Mouse (Mus musculus) fibroblast of lung, adult 2 months (primary cell): ENCODE results near the gene Camta1.

ENCODE experiments used
- DNase-seq: peaks from one replicate; pipeline ENCODE4 v3.0.0-alpha.2; 2011; ENCODE audit warnings: low read depth

The Camta1 gene

DNA sequence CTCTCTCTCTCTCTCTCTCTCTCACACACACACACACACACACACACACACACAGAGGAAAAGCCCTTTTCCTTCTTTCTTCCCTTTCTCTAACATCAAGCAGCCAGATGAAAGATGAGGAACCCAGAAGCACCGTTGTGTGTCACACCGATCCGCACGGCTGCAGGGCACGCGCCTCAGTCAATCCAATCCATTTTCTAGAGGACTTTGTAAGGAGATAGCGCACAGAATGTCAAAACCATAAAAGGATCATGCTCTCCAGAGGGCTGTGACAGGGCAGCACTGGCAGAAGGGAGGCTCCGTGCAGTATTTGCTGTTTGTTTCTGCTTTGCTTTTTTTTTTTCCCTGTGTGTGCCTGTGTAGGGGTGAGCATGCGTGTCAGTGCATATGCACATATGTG, 258.1 kb downstream of the Camta1 start:
- DNase-seq: no peak

DNA sequence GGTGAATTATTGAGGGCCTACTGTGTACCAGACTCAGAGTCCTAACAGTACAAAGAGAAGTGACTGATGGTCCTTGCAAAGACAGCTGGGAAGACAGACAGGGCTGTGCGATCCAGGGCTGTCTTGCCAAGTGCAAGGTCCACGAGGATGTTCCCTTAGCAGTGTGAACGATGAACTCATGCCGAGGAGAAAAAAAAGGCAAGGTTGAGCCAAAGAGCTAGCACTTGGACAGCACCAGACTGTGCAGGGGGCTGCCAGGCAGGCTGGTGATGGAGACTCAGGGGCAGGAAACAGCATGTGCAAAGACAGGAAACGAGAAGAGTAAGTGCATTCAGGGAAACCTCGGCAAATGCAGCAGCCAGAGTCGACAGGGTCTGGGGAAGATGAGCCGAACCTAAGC, 266.6 kb downstream of the Camta1 start:
- DNase-seq: no peak

DNA sequence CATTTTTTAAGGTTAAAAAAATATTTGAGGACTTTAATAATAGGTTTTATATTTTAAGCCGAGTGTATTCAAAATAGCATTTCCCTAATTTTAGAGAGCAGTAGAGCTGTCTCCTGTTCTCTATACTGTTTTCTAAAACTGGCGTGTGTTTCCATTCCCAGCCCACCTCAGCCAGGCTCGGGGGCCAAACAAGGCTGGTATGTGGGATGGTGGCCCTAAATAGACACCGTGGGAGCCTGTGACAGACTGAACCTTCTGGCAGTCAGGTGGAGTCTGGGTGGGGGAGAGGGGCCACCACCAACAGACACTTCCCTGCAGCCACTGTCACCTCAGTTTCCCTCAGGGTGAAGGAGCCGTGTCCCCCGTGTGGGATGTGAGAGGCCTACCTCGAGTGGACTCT, 268.6 kb downstream of the Camta1 start:
- no peak for DNase-seq

DNA sequence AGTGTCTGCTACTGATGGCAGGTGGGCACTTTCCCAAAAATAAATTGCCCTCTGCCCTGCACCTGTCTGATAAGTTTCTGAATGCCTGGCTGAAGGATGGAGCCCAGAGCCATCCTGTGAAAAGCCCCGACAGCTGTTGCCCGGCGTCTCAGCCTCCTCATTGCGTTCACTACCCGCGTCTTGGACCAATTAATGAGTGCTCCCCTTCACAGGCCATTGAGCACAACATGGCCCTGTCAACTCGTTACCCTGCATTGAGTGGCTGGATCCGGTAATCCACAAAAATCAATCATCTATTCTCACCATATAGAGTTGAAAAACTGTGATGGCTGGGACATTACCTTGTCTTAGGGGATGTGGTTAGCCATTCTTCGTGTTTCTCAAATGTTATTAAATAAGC, 275.6 kb downstream of the Camta1 start:
- DNase-seq: no peak

DNA sequence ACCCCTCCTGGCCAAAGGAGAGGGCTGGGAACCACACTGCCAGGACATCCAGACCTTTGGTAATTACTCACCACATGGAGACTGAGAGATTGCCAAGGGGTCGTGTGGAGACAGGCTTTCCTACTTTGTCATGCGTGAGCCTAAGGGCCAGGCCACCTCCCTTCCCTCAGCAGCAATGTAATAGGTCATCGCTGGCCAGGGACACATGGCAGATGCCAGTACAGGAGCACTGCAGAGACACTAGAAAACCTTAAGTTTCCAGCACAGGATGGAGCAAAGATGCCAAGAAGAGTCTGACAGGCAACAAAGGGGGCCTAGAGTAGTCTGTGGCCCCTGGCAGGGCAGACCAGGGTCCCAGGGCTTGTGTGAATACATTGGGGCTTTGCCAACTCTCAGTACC, 283.7 kb downstream of the Camta1 start:
- no peak for DNase-seq

DNA sequence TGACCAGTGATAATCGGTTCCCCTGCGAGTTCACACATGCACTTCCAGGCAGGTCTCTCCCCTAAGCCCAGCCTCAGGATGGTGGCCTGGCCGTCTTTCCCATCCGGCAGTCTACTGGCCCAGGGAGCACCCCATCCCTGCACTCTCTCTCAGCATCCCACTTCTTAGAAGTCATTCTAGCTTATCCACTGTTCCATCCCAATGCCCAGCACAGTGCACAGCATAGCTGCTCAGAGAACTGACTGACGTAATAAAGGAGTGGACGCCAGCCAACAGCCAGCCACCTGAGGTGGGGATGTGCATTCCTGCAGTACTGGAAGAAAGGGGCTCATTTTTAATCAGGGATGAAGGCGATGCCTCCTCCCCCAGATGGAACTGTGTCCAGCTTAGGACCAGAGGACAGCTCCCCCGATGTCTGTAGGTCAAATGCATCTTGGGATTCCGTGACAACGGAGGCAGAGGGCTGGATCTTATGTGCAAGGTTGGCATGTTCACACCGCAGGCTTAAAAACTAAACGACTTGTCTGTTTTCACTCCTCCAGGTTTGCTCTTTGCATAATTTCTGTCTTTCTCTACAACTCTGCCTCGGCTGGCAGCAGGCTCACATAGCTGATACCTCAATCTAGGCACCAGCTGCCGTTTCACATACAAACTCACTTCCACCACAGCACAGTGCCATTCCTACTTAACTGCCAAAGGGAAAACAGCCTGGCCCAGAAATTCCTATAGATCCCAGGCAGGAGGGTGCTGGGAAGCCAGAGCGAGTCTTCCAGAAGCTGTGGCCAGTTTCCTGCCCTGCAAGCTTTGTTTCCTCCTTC, 285.2 kb downstream of the Camta1 start:
- no peak for DNase-seq

DNA sequence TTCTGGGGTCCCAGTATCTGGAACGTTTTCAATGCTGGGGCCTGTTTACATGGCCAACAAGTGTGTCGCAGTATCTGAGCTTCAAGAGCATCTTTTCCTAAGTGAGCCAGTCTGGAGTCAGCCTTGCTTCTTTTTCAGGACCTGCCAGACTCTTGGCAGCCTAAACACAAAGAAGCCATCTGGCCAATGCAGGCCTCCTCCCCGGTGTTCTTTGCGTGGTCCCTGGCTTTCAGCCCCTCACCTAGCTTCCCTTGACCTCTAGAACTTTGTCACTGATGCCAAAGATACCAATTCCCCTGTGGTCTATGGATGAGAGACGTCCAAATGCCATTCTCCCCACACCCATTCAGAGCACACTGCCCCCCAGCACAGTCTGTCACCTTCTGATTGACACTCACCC, 289.0 kb downstream of the Camta1 start:
- DNase-seq: no peak

DNA sequence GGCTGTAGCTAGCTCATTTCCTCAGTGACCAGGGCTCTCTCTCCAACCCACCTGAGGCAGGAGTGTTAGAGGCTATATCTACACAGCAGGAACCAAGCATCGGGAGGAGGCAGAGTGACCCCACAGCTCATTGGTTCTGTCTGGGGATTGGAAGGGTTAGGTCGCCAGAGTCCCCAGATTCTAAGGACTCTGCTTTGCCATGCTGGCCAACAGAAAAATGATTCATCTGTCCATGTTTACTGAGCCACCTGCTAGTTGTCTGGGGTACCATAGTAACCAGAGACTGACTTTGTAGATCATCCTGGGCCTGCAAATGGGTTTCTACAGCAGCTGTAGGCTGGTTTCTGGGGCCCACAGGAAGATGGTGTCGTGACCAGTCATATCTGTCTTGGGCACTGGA, 292.1 kb downstream of the Camta1 start:
- DNase-seq: no peak

DNA sequence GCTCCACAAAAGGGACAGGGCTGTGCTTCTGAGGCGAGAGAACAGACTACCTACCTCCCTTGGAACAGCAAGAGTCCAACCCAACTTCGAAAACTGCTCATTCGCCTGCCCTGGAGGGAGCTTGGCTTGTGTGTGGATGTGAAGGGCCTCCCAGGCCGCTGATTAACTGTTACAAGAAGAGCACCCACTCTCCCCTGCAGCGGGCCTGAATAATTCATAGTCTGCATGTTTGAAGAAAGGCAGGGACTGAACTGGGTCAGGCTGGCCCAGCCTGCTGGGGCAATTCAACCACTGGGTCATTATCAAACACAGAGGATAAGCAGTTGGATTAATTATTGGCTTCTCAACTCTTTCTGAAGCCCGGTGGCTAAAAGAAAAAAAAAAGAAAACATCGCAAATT, 292.8 kb downstream of the Camta1 start:
- no peak for DNase-seq

DNA sequence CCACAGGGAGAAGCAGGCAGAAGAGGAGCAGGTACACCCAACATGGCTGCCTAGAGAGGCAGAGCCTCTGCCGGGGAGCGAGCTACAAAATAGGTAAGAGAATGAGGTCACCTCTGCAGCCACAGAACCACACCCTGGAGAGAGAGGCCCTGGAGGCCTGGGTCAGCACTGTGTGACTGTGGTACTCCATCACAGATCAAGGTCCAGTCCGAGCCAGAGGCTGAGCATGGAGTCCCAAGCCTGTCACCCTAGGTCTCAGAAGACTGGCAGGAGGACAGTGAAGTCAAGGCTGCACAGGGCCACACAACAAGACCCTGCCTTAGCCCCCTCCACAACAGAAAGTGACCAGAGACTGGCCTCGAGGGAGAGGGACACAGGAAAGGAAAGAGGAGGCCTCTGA, 294.6 kb downstream of the Camta1 start:
- no peak for DNase-seq

DNA sequence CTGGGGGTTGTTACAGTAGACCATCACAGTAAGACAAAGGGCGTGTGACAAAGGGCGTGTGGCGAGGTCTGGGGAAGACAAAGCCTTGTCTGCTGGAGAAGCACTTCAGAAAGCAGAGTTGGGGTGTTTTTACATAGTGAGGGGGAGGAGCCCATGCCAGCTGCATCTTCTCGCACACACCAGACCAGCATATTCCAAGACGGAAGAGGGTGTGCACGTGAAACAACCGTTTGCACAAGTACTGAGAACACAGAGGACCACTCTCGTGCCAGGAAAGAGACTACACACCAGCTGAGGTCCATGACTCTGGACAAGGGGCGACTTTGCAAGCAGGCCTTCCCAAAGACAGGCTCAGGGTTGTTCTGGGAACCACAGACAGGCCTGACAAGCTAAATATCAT, 306.2 kb downstream of the Camta1 start:
- DNase-seq: no peak

DNA sequence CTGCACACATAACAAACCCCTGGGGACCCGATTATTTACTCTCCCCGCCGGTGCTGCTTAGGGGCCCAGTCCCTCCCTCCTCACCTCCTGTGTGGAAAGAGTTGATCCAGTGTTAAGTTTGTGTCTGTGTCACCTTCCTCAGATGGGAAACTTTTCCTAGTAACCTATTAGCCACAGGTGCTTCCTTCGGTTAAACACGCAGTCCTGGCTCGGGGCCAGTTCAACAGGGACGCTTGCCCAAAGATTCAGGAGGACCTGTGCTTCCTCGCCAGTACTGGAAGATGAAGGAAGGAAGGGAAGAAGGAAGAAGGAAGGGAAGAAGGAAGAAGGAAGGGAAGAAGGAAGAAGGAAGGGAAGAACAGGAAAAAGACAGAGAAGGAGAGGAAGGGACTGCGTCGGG, 312.2 kb downstream of the Camta1 start:
- DNase-seq: no peak

DNA sequence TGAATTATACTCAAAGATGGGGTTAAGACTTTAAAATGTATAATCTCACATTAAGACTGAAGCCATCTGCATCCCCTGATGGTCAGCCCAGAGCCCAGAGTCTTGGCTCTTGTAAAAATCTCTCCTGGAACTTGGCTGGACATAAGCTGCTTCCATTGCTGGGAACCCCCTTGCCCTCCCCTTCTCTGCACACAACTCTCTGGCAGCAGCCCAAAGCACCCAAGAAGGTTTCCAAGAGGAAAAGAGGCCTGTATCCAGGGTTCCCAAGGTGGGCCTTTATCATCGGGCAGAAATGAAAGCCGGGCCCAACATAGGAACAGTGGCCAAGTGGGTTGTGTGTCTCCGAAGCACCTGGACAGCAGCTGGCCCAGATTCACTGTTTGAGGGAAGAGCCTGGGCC, 316.2 kb downstream of the Camta1 start:
- no peak for DNase-seq

DNA sequence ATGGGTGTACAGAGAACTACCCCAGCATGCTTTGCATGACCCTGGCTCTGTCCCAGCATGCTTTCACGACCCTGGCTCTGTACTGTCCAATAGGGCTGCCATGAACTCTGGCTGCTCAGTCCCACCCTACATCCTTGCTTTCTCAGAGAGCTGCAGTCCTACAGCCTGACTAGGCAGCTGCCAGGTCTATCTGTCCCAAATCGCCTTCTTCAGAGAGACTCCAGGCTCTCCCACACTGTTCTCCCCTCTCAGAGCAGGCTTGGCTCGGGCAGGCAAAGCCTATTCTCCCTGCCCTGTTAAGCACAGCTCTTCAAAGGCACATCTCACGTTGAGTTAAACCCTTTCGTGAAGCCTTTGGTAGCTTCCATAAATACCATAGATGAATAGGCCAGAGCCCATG, 317.5 kb downstream of the Camta1 start:
- DNase-seq: no peak

DNA sequence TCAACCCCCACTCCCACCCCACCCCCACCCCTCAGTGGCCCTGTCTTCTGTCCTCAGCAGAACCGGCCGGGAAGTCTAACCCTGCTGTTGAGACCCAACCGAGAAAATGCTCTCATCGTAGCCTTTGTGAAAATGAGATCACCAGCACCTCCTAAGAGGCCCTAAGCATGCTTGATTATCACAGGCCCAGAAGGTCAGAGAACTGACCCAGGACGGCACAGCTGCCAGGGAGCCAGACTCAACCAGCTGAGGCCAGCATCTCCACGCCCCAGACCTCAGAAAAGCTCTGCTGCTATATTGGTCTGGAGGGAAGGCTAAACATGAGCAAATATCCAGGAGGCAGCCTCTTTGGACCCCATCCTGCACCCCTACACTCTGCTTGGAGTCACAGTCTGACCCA, 321.1 kb downstream of the Camta1 start:
- no peak for DNase-seq

DNA sequence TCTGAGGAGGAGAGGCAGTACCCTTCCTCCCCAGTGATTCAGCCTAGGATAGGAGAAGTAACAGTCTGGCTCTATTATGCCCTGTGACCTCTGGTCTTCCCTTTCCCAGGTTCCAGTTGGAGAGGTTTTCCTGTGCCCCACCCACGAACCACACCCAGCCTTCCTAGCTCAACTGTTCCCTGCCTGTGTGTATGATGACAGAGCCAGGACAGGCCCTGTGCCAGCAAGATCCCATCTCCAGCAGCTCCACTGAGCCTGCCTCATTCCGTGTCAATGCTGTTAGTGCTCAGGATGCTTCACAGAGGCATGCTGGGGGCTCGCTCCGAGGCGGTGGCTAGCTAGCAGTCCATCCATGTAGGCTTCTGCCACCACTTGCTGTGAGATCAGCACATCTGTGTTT, 321.8 kb downstream of the Camta1 start:
- no peak for DNase-seq

DNA sequence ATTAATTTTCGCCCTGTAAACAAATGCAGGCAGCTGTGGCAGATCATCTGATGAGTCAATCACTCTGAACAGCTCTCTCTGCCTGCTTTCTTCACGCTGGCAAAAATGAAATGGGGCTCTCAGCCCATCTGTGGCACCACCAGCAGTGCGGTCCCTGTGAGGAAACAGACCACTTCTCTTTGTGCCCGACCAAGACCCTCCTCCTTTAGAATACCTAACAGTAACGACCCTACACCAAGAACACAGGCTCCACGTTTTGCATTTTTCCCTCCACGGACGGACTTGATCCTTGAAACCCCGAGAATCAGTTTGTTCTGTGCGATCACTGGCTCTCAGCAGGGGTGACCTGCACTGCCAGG, 322.5 kb downstream of the Camta1 start:
- no peak for DNase-seq

DNA sequence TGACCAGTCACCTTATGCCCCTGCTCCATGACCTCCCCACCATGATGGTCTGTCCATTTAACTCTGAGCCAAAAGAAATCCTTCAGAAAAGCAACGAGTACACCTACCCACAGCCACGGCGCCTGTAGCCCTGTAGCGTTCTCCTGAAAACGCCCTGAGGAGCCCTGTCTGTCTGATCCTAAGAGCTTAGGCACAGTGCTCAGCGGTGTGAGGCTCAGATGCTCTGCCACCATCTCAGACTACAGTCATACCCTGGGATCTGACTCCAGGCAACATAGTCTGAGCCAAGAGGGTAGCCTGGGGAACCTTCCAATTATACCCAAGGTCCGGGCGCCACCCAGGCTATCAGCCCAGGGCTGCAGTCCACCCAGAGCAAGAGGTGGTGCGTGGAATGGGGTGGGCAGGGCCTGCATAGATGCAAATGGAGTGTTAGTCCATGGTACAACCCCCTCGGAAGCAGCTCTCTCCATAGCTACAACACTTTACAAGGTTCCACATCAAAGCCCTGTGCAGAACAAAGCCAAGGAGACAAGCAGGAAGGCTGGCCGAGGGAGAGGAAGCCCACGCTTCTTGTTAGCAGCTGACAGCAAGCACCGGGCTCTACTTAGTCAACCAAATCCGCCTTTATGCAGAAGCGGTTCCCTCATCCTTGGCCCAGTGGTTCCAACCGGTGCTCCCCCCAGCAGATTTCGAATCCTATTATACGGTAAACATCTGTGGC, 323.1 kb downstream of the Camta1 start:
- no peak for DNase-seq

DNA sequence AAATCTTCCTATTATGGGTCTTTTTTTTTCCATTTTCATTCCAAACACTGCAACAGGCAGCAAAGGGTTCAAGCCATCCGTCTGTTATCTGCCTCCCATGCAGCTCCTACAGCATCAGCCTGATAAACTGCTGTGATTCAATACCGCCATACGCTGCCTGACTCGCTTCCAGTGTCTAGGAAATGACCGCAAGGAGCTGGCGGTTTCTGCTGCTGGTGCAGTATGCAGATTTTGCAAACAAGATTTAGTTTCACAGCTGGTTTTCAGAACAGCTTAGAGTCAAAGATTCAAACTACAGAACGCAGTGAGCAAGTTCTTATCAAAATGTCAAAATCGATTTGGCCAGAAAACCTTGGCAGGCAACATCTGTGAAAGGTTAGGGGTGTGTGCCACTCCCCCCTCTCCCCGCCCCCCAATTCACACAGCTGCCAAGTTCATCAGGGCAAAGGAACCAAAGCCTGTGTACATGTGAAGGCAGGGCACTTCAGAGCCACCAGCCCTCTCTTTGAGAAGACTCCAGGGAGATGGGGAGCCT, 325.7 kb downstream of the Camta1 start:
- peak; percentile 2 for DNase-seq

DNA sequence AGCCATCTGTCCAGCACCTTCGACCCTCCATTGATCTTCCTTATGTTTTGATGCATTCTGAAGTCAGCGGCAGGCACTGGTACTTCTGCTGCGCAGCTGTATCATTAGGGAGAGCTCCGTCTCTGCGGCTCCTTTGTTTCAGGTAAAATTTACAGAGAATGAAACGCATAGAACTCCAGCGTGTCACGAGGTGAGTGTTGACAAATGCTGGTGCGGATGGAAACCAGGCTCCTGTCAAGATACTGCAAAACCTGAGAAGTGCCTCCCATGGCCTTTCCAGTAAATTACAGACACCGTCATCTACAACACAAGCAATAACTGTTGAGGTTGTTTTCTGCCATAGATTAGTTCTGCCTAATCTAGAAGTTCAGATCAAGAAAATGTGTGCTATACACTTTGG, 328.2 kb downstream of the Camta1 start:
- no peak for DNase-seq

DNA sequence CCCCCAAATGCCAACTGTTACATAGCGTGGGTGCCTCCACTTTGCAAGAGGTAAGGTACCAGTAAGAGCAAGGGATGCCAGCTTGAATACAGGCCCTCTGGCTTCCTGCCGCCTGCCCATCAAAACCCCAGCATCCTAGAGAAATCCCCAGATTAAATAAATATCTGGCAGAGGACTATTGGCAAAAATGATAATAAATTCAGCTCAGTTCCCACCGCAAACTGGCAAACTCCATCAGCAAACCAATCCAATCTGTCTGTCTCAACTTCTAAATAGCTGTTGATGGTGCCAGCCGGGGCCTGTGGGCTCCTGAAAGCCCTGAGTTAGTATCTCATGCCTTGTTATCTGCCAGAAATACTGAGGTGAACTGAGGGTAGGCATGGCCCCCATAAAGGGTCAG, 333.2 kb downstream of the Camta1 start:
- DNase-seq: no peak

DNA sequence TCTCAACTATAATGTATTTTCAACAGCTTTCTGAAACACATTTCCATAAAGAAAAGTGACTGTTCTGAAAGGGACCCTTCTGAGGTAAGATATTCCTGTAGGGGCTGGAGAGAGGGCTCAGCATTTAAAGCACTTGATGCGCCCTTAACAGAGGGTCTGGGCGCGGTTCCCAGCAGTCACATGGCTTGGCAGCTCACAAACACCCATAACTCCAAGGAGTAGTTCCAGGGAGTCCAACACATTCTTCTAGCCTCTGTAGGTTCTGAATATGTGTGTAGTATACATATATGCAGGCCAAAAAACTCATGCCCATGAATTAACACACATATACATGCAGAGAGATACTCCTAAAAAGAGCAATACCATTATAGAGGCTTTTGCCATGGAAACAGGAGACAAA, 333.9 kb downstream of the Camta1 start:
- no peak for DNase-seq

DNA sequence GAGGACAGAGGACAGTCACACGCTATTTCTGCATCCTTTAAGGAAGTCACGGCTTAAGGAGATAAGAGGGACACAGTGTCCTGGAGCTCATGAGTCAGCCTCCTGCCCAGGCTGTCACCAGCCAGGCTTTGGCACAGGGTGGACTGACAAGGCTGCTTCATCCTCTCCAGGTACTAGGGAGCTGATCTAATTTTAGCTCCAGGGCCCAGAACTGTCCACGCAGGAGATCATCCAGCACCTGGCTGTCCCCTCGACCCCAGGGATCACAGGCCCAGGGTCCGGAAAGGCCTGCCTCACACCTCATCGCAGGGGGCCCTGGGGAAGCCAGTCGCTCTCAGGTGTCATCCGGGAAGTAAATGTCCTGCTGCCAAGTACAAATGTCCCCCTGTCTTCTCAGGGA, 341.6 kb downstream of the Camta1 start:
- DNase-seq: no peak

DNA sequence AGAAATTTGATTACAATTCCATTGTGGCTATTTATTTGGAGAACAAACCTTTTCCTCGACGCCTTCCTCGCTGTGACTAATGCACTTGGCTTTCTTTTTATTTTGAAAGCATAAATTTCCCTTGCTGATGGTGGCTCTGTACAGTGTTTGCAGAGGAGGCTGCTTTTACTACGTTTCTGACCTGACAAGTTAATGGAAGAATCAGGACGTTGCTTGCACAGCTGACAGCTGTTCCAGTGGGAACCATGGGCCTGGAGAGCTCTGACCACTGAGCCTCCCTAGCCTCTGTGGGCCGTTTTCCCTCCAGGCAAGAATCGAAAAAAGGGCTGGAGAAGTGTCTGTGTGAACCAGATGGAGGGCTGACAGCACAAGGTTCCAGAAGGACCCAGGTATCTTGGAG, 342.7 kb downstream of the Camta1 start:
- no peak for DNase-seq
